Mouse (Mus musculus) layer of hippocampus, postnatal 14 days (tissue): Measurements from ENCODE around the gene Pex11a. TPM values are rescaled to one million over a fixed set of nuclear protein-coding genes. Genes with fewer than 3 reads are reported as not detected.
"Not testable (repeated sequence)": the region's sequence is repeated elsewhere in the genome, so short reads cannot be mapped to it uniquely, and the experiment has no call there.

Source experiments
- DNase-seq, 2 experiments: peaks; one replicate each; pipeline ENCODE4 v3.0.0; 2021 to 2022; ENCODE audit warnings: low spot score in 2 of 2, mixed read lengths in 1 of 2
- long read RNA-seq, 2 experiments: library from polyadenylated mRNA; stranded (forward); transcript quantifications; one replicate each; pipeline ENCODE4 v2.0.0; 2021
- total RNA-seq, 2 experiments: library from RNA; stranded (reverse); gene quantifications; 2 replicates each; pipeline ENCODE4 v1.2.3; 2021

Pex11a gene
- 10 to 100 TPM; 11.0 to 14.3 TPM for total RNA-seq
- long read RNA-seq, experiment 1, partial matches to known transcripts = 0 of 6 reads
- long read RNA-seq, experiment 1, other reads (novel, unspliced or antisense) = 0 of 6 reads
- long read RNA-seq, experiment 2, transcript Pex11a-203 (2 exons, 1,044 nt) = major isoform, 10 of 12 reads
- long read RNA-seq, experiment 2, partial matches to known transcripts = 0 of 12 reads
- long read RNA-seq, experiment 2, other reads (novel, unspliced or antisense) = 0 of 12 reads

GRCm38 (mm10) chr7:79742659-79743536 lies at the start of gene Pex11a, which contains the start of gene Wdr93:
Pex11a (minus strand) TSS chr7:79743131.
Wdr93 (plus strand) TSS chr7:79743163.
- DNase-seq = peak; percentile 69 to 82

GRCm38 (mm10) chr7:79789812-79790211 lies 46.9 kb upstream of the Pex11a start:
- not testable (repeated sequence) for DNase-seq

DNA sequence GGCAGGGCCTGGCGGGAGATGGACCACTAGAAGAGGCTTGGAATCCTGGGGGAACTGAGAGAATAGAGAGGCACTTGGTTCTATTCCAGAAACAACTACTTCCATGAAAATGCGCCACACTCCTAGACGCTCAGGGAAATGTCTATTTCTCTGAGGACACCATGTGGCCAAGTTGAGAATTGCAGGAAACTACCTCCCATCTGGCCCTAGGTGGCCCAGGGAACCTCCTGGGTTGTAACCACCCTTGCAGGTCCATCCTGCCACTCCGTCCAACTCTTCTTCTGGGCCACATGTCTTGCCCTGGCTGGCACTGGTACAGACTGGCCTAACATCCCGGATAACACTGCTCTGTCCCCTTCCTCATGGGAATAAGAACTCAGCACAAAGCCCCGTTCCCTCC lies 43.4 kb upstream of the Pex11a start:
- peak; percentile 44 to 60 for DNase-seq

GRCm38 (mm10) chr7:79782516-79782855 lies 39.6 kb upstream of the Pex11a start:
- DNase-seq = no peak

DNA sequence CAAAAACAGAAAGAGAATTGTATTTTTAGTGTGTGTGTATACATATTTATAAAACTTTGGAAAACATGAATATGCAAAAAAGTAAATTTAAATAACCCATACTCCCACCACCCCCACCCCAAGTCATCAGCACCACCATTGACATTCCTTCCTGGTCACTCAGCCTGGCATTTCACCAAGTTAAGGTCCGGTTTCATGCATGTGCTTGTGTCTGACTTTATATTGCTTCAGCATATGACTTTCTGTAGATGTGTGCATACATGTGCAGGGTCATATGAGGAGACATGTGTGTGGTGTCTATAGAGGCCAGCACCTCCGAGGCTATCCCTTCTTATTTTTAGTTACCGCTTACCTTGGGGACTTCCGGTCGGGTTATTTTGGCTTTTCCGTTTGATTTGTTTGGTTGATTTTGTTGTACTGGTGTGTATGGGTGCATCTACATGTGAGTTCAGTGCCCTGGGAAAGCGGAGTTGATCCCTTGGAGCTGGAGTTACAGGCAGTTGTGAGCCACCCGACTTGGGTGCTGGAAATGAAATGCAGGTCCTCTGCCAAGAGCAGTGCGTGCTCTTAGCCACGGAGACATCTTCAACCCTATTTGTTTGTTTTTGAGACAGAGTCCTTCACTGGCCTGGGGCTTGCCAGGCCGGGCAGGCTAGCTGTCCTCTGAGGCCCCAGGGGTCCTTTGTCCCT lies 39.0 kb upstream of the Pex11a start:
- no peak for DNase-seq

DNA sequence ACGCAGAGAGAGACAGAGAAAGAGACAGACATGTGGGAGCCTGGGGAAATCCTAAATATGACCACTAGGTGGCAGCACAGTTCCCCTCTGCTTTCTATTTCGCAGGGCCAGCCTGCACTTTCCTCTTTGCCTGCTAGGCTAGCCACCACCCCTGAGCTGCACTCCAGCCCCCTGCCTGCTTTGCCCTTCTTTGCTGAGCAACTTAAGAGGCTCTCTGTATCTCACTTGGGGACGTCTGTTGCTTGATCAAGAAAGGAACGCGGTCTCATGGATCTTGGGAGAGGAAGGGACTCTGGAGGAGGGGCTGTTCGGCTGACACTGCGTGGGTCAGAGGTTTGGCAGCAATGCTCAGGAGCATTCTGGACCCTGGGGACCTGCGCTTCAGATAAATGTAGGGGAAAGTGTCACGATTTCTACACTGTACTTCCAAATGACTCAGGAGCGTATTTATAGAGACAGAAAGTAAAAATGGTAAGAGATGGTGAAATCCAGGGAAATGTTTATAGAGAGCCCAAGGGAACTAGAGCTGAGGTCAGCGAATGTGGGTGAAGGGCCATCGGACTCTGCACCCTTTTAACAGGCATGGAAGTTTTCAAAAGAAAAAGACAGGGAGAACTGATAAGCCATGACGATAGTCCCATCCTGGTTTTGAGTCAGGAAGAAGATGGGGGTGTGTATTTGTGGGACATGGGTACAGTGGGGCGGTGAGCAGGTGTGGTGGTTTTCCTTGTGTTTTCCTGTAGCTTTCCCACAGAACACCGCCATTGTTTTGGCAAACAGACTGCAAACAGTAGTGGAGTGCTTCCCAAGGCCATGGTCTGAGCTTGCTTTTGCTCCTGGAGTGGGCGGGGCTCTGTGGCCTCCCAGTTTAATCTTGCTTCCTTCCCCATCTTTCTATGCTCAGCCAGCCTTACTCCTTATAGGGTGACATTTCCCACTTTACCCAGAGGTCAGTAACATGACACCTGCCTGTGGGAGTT lies 38.0 kb upstream of the Pex11a start:
- peak; percentile 63 to 65 for DNase-seq

DNA sequence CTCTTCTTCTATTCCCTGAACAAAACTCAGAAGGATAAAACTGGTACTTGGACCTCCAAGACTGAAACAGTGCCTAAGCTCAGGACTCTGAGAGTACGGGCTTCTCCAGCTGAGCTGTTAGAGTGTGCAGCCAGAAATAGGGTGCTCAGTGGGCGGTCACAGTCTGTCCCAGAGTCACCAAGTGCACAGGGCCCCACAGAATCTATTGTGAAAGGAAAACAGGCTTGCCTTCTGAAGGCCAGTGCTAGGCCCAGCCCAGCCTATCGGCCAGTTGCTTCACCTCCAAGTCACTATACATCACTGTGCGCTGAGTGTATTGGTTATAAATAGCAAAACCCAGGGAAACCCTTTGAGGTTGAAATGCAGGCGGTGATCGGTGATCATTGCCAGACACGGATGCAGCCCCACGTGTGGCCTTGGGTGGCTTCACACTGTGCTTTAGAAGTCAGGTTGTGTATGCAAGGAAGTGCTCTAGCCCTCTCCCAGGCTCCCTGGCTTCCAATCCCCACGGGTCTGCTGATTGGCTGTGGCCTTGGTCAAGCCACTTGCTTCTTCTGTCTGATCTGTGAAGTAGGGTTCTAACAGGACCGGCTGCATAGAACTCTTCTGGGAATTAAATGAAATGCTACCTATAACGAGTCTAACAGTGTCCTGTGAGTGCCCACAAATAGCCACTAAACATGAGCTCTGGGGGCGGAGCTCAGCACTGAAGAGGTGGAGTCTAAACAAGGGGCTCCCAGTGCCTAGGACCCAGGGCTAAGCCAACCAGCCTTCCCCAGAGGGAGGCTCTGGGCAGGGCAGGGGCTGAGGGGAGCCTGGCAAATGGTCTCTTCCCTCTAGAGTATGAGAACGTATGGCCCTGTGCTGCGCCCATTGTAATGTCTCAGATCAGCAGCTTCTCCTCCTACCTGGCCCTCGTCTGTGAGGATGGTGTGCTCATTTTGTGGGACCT lies 28.9 kb upstream of the Pex11a start:
- DNase-seq = no peak

DNA sequence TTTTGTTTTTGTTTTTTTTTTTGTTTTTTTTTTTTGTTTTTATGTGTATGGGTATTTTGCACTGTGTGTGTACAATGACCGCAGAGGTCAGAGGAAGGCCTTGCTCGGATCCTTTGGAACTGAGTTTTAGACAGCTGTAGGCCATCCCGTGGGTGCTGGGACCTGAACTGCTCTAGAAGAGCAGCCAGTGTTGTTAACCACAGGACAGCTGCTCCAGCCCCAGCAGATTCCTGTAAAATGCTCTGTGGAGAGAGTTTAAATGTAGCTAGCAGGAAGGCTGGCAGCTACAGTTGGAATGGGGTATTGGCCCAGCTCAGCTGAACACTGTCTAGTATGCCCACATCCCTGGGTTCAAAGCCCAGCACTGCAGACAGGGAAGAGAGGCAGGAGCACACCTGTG lies 26.7 kb upstream of the Pex11a start:
- DNase-seq = no peak

DNA sequence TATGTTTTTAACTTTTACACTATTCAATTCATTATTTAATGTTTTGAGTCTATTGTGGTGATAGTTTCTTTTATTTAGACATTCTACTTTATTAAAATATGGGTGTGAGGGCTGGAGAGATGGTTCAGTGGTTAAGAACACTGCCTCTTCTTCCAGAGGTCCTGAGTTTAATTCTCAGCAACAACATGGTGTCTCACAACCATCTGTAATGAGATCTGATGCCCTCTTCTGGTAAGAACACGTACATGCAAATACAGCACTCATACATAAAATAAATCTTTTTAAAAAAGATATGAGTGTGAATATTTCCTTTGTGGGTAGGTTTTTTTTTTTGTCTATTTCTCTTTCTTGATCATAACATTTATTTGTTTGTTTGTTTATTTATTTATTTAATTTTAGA lies 23.1 kb upstream of the Pex11a start:
- no peak for DNase-seq

- no peak for DNase-seq
Observed at GRCm38 (mm10) chr7:79762106-79762505, 19.2 kb upstream of the Pex11a start.

DNA sequence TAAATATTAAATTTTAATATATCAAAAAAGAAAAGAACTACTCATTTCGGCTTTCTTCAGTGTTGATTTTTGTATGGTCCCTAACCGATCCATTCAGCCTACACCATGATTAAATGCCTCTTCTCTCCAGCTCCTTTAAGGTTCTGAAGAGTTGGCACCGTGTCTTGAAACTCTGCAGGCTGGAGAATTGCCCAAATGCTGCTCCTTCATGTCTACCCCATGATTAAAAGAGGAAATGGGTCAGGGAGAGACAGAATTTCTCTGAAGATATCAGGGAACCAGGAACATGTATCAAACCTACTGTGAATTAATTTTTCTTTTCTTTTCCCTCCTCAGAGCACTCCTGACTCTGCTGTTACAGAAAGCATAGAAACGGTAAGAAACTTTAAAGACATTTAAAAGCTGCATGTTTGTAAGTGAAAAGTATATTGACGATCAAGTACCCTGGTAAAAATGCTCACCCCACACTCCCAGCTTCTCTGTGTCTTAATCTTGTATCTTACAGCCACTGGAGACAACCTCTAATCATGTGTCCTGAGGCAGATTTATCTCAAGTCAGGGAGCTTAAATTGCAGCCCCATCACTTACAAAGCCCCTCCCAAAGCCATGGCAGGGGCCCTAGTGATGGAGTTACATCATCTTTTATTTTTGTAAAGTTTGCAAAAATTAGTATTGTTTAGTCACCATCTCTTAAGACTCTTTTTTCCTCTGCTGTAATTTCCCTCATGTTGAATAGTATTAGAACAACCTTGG lies 18.4 kb upstream of the Pex11a start:
- no peak for DNase-seq

- DNase-seq = no peak
Observed at GRCm38 (mm10) chr7:79759766-79760165, 16.8 kb upstream of the Pex11a start.

- no peak for DNase-seq
Observed at GRCm38 (mm10) chr7:79758176-79758575, 15.2 kb upstream of the Pex11a start.

- DNase-seq = no peak
Observed at GRCm38 (mm10) chr7:79756334-79756733, 13.4 kb upstream of the Pex11a start.

DNA sequence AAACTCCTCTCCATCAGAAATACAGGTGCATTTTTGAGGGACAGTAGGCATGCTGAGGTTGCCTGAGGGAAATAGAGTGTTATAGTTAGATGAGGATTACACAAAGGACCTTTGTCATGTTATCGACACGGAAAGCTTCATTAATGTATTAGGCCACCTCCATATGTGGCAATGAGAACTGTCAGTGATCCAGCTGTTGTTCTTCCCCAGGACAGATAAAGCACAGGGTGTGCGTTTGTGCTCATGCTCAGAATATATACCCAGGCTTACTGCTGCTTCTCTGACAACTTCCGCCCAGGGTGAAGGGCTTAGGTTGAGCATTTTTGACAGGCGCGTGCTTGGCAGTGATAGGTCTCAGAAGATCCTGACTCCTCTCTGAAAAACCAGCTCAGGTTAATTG lies 6.6 kb upstream of the Pex11a start:
- DNase-seq = no peak

DNA sequence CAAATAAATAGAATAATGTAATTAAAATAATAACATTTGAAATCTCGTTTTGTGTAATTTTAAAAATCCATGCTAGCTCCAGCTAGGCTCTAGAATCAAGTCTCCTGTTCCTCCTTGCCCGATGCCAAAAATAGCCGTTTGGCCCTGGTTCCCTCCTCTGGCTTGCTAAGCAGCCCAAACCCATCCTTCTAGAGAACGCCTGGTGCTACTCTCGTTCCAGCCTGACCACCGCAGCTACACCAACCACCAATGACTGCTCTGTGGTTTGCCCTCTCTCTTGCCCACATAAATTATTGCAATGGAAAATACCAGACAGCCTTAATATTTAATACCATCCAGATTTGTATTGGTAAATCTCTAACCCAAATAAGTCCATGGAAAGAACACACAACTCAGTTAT lies 4.7 kb upstream of the Pex11a start:
- no peak for DNase-seq

DNA sequence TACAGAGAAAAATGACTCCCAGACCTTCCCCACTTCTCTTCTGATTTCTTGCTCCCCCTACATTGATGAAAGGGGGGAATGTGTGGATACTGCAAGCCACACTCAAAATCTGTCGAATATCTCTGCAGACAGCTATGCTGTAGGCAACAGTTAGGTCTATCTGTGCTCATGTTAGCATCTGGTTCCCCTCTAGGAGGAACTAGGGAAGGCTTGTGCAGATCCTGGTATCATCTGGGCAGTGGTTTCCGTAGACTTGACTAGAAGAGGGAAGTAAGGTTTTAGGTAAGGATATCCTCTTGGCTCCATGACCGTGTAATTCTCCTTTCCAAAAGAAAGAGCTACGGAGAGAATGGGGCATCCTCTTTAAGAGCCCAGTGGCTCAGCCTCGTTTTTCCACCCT lies 1.7 kb upstream of the Pex11a start:
- DNase-seq = no peak

GRCm38 (mm10) chr7:79744051-79744450 lies 1.1 kb upstream of the Pex11a start:
- DNase-seq = no peak

DNA sequence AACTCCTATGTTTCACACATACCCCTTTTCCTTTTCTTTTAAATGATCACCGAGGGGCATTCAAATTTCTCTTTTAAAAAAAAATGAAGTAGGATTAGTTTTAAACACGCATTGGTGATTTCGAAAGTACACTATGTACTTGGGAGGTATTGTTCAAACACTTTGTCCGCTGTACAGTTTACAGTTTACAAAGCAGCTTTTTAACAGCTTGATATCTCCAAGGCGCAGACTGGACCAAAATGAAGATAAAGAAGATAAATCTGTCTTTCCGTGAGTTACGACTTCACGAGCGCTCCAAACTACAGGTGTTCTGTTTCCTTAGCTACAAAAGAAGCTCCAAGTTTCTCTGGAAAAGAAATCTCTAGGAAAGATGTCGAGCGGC lies 663 bp downstream of the Pex11a start:
- DNase-seq = no peak
